Mouse (Mus musculus) embryonic facial prominence, embryonic 12.5 days (tissue): ENCODE data around the gene Scarf2. TPM values are rescaled to one million over a fixed set of nuclear protein-coding genes. Genes with fewer than 3 reads are reported as not detected.

Experiments used
- ATAC-seq: fragments of 200-750 bp; cut with Nextera tagmentation; 2 replicates; pipeline ENCODE4 v1.8.0; 2017; ENCODE audit not compliant: insufficient number of reproducible peaks, insufficient read depth, low FRiP score, low TSS enrichment
- H3K27ac ChIP-seq: fragments of 300-500 bp; sonication (generic); 2 replicates; pipeline ENCODE4 v1.5.1; 2016; ENCODE audit warnings: mild to moderate bottlenecking
- H3K27me3 ChIP-seq: fragments of 300-500 bp; sonication (generic); 2 replicates; pipeline ENCODE4 v1.6.1; 2016; ENCODE audit warnings: mild to moderate bottlenecking, moderate library complexity
- H3K36me3 ChIP-seq: fragments of 300-500 bp; sonication (generic); 2 replicates; pipeline ENCODE4 v1.6.1; 2016; ENCODE audit warnings: mild to moderate bottlenecking
- H3K4me1 ChIP-seq: fragments of 300-500 bp; sonication (generic); 2 replicates; pipeline ENCODE4 v1.6.1; 2016
- H3K4me2 ChIP-seq: fragments of 300-500 bp; sonication (generic); replicated peaks from 2 replicates; pipeline ENCODE4 v1.6.1; 2016; ENCODE audit warnings: mild to moderate bottlenecking, moderate library complexity
- H3K4me3 ChIP-seq: fragments of 300-500 bp; sonication (generic); 2 replicates; pipeline ENCODE4 v1.5.1; 2016; ENCODE audit warnings: mild to moderate bottlenecking
- H3K9ac ChIP-seq: fragments of 300-500 bp; sonication (generic); 2 replicates; pipeline ENCODE4 v1.6.1; 2016; ENCODE audit warnings: mild to moderate bottlenecking, moderate library complexity
- H3K9me3 ChIP-seq: fragments of 300-500 bp; sonication (generic); 2 replicates; pipeline ENCODE4 v1.6.1; 2016; ENCODE audit warnings: mild to moderate bottlenecking, moderate library complexity
- WGBS: fragments of 180-500 bp; shearing (Covaris S2); methylation state at CpG from one replicate; pipeline ENCODE4 v1.1.7; 2016; 5-methylcytosine and 5-hydroxymethylcytosine counted together
- polyA plus RNA-seq: library from polyadenylated mRNA; unstranded; fragments of >200 nt; fragmentation: Nextera tagmentation; extraction: Ambion mirVana; gene quantifications from 2 replicates; pipeline ENCODE4 v1.2.1, GENCODE M21; 2016

Gene Scarf2
- polyA plus RNA-seq, 1 experiment from 2014 or later: 49.8 TPM

GRCm38 (mm10) chr16:17799584-17799983 is 2.5 kb downstream of the Scarf2 start:
- 0 out of 2 replicates have a peak overlapping the region, but pooled peaks have one; percentile 92 for H3K9ac ChIP-seq
- H3K9me3 ChIP-seq: no peaks in the 10 kb centered on the region
- H3K27ac ChIP-seq: no peak overlapping the region
- peak overlapping the region; percentile 79 for H3K4me2 ChIP-seq
- H3K4me3 ChIP-seq: peak overlapping the region; percentile 79; the same call in 1 of the 2 replicates
- H3K4me1 ChIP-seq: peaks cover 72% of the 10 kb centered on the region
- peaks cover 42% of the 10 kb centered on the region for H3K27me3 ChIP-seq
- ATAC-seq: no peak
- peaks cover 12% of the 10 kb centered on the region for H3K36me3 ChIP-seq

DNA sequence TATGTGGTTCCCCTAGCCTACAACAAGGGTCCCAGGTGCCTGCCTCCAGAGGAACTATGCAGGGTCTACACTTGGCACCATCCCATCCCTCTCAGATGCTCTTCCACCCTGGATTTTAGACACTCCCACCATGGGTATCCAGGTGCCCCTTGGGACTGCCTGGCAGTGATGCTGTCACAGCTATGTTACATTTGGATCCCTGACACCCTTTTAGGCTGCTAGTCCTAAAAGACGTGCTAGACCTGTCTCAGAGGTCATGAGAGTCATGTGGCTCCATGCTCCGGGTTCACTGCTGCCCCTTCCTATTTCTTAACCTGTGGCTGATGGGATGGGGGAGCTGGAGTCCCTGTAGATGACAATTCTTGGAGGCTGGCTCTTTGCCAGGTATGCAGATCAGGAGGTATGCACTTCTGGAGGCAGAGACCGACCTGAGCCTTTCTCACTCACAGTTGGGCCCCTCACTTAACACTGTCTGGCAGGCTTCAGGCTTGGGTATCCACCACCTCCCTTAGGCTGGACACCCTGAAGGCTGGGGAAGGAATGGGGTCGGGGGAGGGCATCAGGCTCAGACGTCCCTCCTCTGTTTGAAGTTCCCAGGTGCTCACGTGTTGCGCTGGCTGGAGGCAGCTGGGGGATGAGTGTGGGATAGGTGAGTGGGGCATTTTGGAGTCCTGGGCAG is 4.8 kb downstream of the Scarf2 start:
- no peak overlapping the region for H3K9ac ChIP-seq
- peak overlapping the region; percentile 29; the same call in 1 of the 2 replicates for H3K4me3 ChIP-seq
- H3K9me3 ChIP-seq: no peaks in the 10 kb centered on the region
- H3K27me3 ChIP-seq: peaks cover 59% of the 10 kb centered on the region
- no peak overlapping the region for H3K27ac ChIP-seq
- ATAC-seq: no peak
- peaks cover 81% of the 10 kb centered on the region for H3K4me1 ChIP-seq
- H3K36me3 ChIP-seq: peaks cover 12% of the 10 kb centered on the region
- H3K4me2 ChIP-seq: peak overlapping the region; percentile 50; the same call in 1 of the 2 replicates
- WGBS: 13% methylated on average over 7 of the region's 7 CpGs

- Histone ChIP-seq H3K36me3 (peaks cover 12% of the 10 kb centered on the region), H3K4me3 (peak overlapping the region; percentile 29), H3K9ac (peak overlapping the region; percentile 42; the same call in 1 of the 2 replicates), H3K4me2 (peak overlapping the region; percentile 50), H3K27me3 (peaks cover 56% of the 10 kb centered on the region), H3K4me1 (peaks cover 87% of the 10 kb centered on the region), H3K27ac (no peak overlapping the region), H3K9me3 (no peaks in the 10 kb centered on the region)
- WGBS: 9% methylated on average over 18 of the region's 18 CpGs
- ATAC-seq: no peak
Observed at GRCm38 (mm10) chr16:17802456-17802838, 5.4 kb downstream of the Scarf2 start.

DNA sequence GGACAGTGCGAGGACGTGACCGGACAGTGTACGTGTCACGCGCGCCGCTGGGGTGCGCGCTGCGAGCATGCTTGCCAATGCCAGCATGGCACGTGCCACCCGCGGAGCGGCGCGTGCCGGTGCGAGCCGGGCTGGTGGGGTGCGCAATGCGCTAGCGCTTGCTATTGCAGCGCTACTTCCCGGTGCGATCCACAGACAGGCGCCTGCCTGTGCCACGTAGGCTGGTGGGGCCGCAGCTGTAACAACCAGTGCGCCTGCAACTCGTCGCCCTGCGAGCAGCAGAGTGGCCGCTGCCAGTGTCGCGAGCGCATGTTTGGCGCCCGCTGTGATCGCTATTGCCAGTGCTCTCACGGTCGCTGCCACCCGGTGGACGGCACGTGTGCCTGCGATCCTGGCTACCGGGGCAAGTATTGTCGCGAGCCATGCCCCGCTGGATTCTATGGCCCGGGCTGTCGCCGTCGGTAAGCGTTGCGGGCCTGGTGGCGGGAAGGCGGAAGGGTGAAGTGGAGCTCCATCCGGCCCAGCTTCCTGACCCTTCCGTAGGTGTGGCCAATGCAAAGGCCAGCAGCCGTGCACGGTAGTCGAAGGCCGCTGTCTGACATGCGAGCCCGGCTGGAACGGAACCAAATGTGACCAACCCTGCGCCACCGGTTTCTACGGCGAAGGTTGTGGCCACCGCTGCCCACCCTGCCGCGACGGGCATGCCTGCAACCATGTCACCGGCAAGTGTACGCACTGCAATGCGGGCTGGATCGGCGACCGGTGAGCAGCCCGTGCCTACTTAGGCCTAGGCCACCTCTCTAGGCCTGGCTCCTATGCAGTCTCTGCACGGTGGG is 6.0 kb downstream of the Scarf2 start:
- H3K9ac ChIP-seq: peak overlapping the region; percentile 42; the same call in 1 of the 2 replicates
- no peaks in the 10 kb centered on the region for H3K9me3 ChIP-seq
- H3K36me3 ChIP-seq: peaks cover 12% of the 10 kb centered on the region
- peak overlapping the region; percentile 29 for H3K4me3 ChIP-seq
- 5% methylated on average over 83 of the region's 83 CpGs for WGBS
- H3K4me2 ChIP-seq: peak overlapping the region; percentile 50
- peaks cover 93% of the 10 kb centered on the region for H3K4me1 ChIP-seq
- H3K27me3 ChIP-seq: peaks cover 54% of the 10 kb centered on the region
- no peak for ATAC-seq
- no peak overlapping the region for H3K27ac ChIP-seq

GRCm38 (mm10) chr16:17803675-17804448 is 6.8 kb downstream of the Scarf2 start:
- H3K27me3 ChIP-seq: peaks cover 59% of the 10 kb centered on the region
- peak overlapping the region; percentile 29 for H3K4me3 ChIP-seq
- H3K9me3 ChIP-seq: no peaks in the 10 kb centered on the region
- 15% methylated on average over 33 of the region's 33 CpGs for WGBS
- H3K4me1 ChIP-seq: peaks cover 97% of the 10 kb centered on the region
- H3K9ac ChIP-seq: peak overlapping the region; percentile 42; the same call in 1 of the 2 replicates
- peak overlapping the region; percentile 50 for H3K4me2 ChIP-seq
- peaks cover 18% of the 10 kb centered on the region for H3K36me3 ChIP-seq
- H3K27ac ChIP-seq: no peak overlapping the region
- no peak for ATAC-seq

DNA sequence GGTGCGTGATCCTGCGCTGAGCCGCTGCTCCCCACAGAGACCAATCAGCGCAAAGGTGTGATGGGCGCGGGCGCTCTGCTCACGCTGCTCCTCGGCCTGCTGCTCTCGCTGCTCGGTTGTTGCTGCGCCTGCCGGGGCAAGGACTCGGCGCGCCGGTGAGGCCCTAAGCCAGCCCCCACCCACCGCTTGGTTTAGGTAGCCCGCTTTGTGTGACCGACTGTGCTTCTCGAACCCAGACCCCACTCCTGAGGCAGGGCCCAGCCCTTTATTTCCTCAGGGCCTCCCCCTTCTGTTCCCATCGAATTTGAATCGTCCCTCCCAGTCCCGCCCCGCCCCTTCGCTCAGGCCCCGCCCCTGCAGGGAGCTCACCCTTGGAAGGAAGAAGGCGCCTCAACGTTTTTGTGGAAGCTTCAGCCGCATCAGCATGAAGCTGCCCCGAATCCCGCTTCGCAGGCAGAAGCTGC is 7.4 kb downstream of the Scarf2 start:
- Histone ChIP-seq H3K4me1 (peaks cover 97% of the 10 kb centered on the region), H3K9me3 (no peaks in the 10 kb centered on the region), H3K27me3 (peaks cover 53% of the 10 kb centered on the region), H3K9ac (peak overlapping the region; percentile 21), H3K4me3 (peak overlapping the region; percentile 29), H3K27ac (no peak overlapping the region), H3K4me2 (peak overlapping the region; percentile 47), H3K36me3 (peaks cover 18% of the 10 kb centered on the region)
- ATAC-seq: no peak
- WGBS: 5% methylated on average over 33 of the region's 33 CpGs

GRCm38 (mm10) chr16:17804982-17805381 is 7.9 kb downstream of the Scarf2 start:
- 27% methylated on average over 7 of the region's 7 CpGs for WGBS
- H3K9me3 ChIP-seq: no peaks in the 10 kb centered on the region
- H3K27ac ChIP-seq: no peak overlapping the region
- H3K4me1 ChIP-seq: peaks cover 97% of the 10 kb centered on the region
- peak overlapping the region; percentile 21 for H3K9ac ChIP-seq
- peak overlapping the region; percentile 29; the same call in 1 of the 2 replicates for H3K4me3 ChIP-seq
- ATAC-seq: no peak
- peak overlapping the region; percentile 47 for H3K4me2 ChIP-seq
- peaks cover 51% of the 10 kb centered on the region for H3K27me3 ChIP-seq
- peaks cover 18% of the 10 kb centered on the region for H3K36me3 ChIP-seq

GRCm38 (mm10) chr16:17806581-17807191 is 9.6 kb downstream of the Scarf2 start:
- peak overlapping the region; percentile 39 for H3K4me3 ChIP-seq
- 4% methylated on average over 50 of the region's 50 CpGs for WGBS
- H3K27me3 ChIP-seq: peaks cover 44% of the 10 kb centered on the region
- H3K4me1 ChIP-seq: peaks cover 91% of the 10 kb centered on the region
- peak overlapping the region; percentile 80 for H3K27ac ChIP-seq
- ATAC-seq: no peak
- peaks cover 18% of the 10 kb centered on the region for H3K36me3 ChIP-seq
- H3K4me2 ChIP-seq: peak overlapping the region; percentile 75
- H3K9ac ChIP-seq: peak overlapping the region; percentile 75
- no peaks in the 10 kb centered on the region for H3K9me3 ChIP-seq

DNA sequence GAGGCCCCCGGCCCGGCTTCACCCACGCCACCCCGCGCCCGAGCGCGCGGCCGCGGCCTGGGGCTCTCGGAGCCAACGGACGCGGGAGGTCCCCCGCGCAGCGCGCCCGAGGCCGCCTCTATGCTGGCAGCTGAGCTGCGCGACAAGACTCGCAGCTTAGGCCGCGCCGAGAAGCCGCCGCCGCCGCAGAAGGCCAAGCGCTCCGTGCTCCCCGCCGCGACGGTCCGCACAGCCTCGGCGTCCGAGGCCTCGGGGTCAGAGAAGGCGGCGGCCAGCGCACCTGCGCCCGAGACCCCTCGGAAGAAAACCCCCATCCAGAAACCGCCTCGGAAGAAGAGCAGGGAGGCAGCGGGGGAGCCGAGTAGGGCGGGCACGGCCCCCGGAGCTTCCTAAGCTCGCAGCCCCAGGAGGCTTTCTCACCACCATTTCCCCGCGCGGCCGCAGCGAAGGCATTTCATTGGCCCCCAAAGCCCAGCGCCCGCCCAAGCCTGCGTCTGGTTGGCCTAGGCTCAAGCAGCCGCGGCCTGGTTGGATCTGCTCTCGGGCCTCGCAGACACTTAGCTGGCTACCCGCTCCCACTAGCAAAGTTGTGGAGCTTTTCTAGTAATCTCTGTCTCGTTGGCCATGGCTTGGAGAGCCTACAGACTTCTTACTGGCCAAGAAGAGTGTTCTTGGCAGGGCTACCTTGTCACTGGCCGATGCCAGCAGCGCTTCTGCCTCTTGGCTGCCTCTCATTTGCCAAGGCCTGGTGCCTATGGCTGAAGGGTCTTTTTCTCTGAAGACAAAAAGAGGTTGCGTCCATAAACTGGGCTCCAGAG is 10.3 kb downstream of the Scarf2 start:
- ATAC-seq: peak; percentile 64; the same call in 1 of the 2 replicates
- Histone ChIP-seq H3K9ac (peak overlapping the region; percentile 75), H3K27me3 (peaks cover 37% of the 10 kb centered on the region), H3K9me3 (no peaks in the 10 kb centered on the region), H3K27ac (peak overlapping the region; percentile 80), H3K4me2 (peak overlapping the region; percentile 75), H3K4me3 (peak overlapping the region; percentile 39), H3K4me1 (peaks cover 84% of the 10 kb centered on the region), H3K36me3 (peaks cover 18% of the 10 kb centered on the region)
- 3% methylated on average over 73 of the region's 73 CpGs for WGBS

DNA sequence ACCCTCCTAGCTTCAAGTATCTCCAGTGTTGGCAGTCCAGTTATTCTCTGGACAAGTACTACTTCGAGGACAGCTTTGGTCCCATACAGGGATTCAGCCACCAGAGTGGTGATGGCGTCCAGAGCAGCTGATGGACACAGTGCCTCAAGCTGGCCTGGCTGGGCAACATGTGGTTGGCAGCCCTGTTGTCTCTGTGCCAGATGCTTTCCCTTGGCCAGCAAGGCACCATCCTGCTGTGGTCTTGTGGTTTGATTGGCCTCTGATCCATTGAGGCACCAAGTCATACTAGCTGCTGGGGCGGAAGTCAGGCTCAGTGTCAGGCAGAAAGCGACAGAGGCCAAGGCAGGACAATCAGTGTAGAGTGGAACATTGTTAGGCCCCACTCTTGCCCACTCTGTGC is 12.0 kb downstream of the Scarf2 start:
- Histone ChIP-seq H3K9me3 (no peaks in the 10 kb centered on the region), H3K4me1 (peaks cover 67% of the 10 kb centered on the region), H3K27ac (peak overlapping the region; percentile 95), H3K27me3 (peaks cover 26% of the 10 kb centered on the region; the same call in 1 of the 2 replicates), H3K36me3 (0 out of 2 replicates have a peak, but pooled peaks cover 6% of the 10 kb centered on the region), H3K9ac (no peak overlapping the region), H3K4me2 (no peak overlapping the region), H3K4me3 (no peak overlapping the region)
- no peak for ATAC-seq
- 77% methylated on average over 4 of the region's 4 CpGs for WGBS
